Mouse (Mus musculus) liver, adult 2 months (tissue): Measurements from ENCODE around the gene Tmem50b. TPM values are rescaled to one million over a fixed set of nuclear protein-coding genes. Genes with fewer than 3 reads are reported as not detected.

ENCODE experiments used
- DNase-seq: peaks from one replicate; pipeline ENCODE4 v3.0.0-alpha.2; 2011; ENCODE audit warnings: low read depth, low spot score; ENCODE audit errors: extremely low read depth
- H3K27ac ChIP-seq: fragments of 200-500 bp; replicated peaks from 2 replicates; pipeline ENCODE4 v1.5.1; 2012; ENCODE audit warnings: low read depth, mild to moderate bottlenecking, control low read depth, inconsistent platforms, low read length; ENCODE audit not compliant: insufficient read depth
- H3K27me3 ChIP-seq: fragments of 200-500 bp; 2 replicates; pipeline ENCODE4 v1.6.1; 2012; ENCODE audit warnings: mild to moderate bottlenecking, moderate library complexity, low read length, inconsistent platforms; ENCODE audit not compliant: control insufficient read depth, insufficient read depth
- H3K36me3 ChIP-seq: fragments of 200-500 bp; 2 replicates; pipeline ENCODE4 v1.6.1; 2012; ENCODE audit warnings: low read length, inconsistent platforms; ENCODE audit not compliant: control insufficient read depth, insufficient read depth
- H3K4me1 ChIP-seq: fragments of 200-500 bp; 2 replicates; pipeline ENCODE4 v1.6.1; 2011; ENCODE audit warnings: low read length; ENCODE audit not compliant: control insufficient read depth, insufficient read depth
- H3K4me3 ChIP-seq: fragments of 200-500 bp; 2 replicates; pipeline ENCODE4 v1.5.1; 2011; ENCODE audit warnings: low read depth, mild to moderate bottlenecking, control low read depth, low read length, moderate library complexity; ENCODE audit not compliant: insufficient read depth
- H3K79me2 ChIP-seq: fragments of 200-500 bp; 2 replicates; pipeline ENCODE4 v1.6.1; 2012; ENCODE audit warnings: inconsistent platforms, mild to moderate bottlenecking, low read length, moderate library complexity; ENCODE audit not compliant: control insufficient read depth, insufficient read depth
- H3K9ac ChIP-seq: fragments of 200-500 bp; 2 replicates; pipeline ENCODE4 v1.6.1; 2012; ENCODE audit warnings: low read depth, mild to moderate bottlenecking, control low read depth, inconsistent platforms, low read length
- CTCF ChIP-seq: fragments of 200-500 bp; IDR thresholded peaks from 2 replicates; pipeline ENCODE4 v1.5.1; 2011; ENCODE audit warnings: low read depth, low read length, control low read depth
- POLR2A ChIP-seq: fragments of 200-500 bp; IDR thresholded peaks from 2 replicates; pipeline ENCODE4 v1.6.1; 2011; ENCODE audit warnings: low read length, control low read depth; ENCODE audit not compliant: insufficient read depth; ENCODE audit errors: extremely low read depth
- WGBS: fragments of 180-500 bp; shearing (Covaris S2); methylation state at CpG from one replicate; pipeline ENCODE4 v1.1.7; 2018; 5-methylcytosine and 5-hydroxymethylcytosine counted together
- polyA plus RNA-seq: library from polyadenylated mRNA; depleted of rRNA; stranded (reverse); fragments of >200 nt; gene quantifications from 2 replicates; pipeline ENCODE4 v1.2.3, GENCODE M21; 2012; rRNA removed
- total RNA-seq: library from RNA; depleted of rRNA; stranded (reverse); fragments of >200 nt; gene quantifications from 2 replicates; pipeline ENCODE4 v1.2.3, GENCODE M21; 2014; rRNA removed

Tmem50b gene
- total and polyA plus RNA-seq, 2 experiments, result 3.0 to 6.2 TPM

DNA sequence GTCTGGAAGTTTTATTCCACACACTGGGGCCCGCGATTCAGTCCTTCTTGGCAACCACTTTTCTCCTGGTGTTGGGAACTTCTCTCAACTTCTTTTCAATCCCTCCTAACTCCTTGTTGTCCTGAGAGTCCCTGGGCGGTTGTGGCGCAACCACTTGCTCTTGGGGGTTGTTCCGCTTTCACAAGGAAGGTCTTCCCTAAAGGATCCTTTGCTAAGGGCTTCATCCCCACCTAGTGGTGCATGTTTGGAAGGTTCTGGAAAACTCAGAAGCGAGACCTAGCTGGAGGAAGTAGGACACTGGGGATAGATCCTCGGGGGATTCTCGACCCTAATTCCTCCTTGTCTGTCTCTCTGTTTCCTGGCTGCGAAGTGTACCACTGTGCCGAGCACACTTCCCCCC, 70.5 kb downstream of the Tmem50b start:
- no peaks in the 10 kb centered on the region for H3K36me3 ChIP-seq
- H3K9ac ChIP-seq, result no peak overlapping the region
- H3K27ac ChIP-seq, result no peak overlapping the region; the same call in 1 of the 2 replicates
- DNase-seq, result peak; percentile 41
- TF ChIP-seq CTCF, result no peak
- TF ChIP-seq POLR2A, result no peak
- peaks cover 2% of the 10 kb centered on the region; the same call in 1 of the 2 replicates for H3K4me1 ChIP-seq
- 75% methylated on average over 10 of the region's 10 CpGs for WGBS
- H3K27me3 ChIP-seq, result no peaks in the 10 kb centered on the region
- H3K4me3 ChIP-seq, result no peak overlapping the region
- no peaks in the 10 kb centered on the region for H3K79me2 ChIP-seq

DNA sequence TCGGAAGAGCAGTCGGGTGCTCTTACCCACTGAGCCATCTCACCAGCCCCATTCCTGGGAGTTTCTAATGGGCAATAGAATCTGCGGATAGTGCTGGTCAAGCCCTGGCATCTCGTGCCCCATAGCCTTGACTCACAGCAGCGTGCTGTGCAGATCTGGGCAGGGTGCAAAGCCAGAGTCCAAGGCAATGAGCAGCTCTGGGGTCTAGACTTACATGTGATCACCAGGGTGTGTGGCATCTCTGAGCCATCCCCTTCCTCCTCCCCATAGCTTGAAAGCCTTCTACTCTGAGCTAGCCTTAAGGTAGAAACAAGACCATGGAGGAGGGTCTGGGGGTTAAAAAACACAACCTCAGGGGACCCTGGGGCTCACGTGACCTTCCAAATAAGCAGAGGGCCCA, 71.3 kb downstream of the Tmem50b start:
- no peaks in the 10 kb centered on the region for H3K27me3 ChIP-seq
- no peak overlapping the region for H3K4me3 ChIP-seq
- no peak overlapping the region for H3K9ac ChIP-seq
- no peak for TF ChIP-seq POLR2A
- no peak for DNase-seq
- H3K36me3 ChIP-seq, result no peaks in the 10 kb centered on the region
- 96% methylated on average over 6 of the region's 6 CpGs for WGBS
- no peaks in the 10 kb centered on the region for H3K79me2 ChIP-seq
- no peak overlapping the region for H3K27ac ChIP-seq
- peaks cover 2% of the 10 kb centered on the region; the same call in 1 of the 2 replicates for H3K4me1 ChIP-seq

Other genes starting within 250 kb of the Tmem50b start
- 69.1 and 84.2 TPM in 2 replicates for gene Ifnar2, start 225.0 kb downstream of the Tmem50b start, total RNA-seq
- gene Ifnar2, start 225.0 kb downstream of the Tmem50b start, polyA plus RNA-seq, result 115 and 144 TPM in 2 replicates
- 0.83 TPM in 1 of 2 replicates, not detected in the other for gene Gm21970, start 206.1 kb downstream of the Tmem50b start, total RNA-seq
- not detected in 2 replicates for gene Gm21970, start 206.1 kb downstream of the Tmem50b start, polyA plus RNA-seq
- gene Il10rb, start 191.6 kb downstream of the Tmem50b start, total RNA-seq, result 7.3 and 9.5 TPM in 2 replicates
- 5.0 and 5.1 TPM in 2 replicates for gene Il10rb, start 191.6 kb downstream of the Tmem50b start, polyA plus RNA-seq
- gene Ifnar1, start 112.6 kb downstream of the Tmem50b start, total RNA-seq, result 26.4 and 28.3 TPM in 2 replicates
- gene Ifnar1, start 112.6 kb downstream of the Tmem50b start, polyA plus RNA-seq, result 11.9 and 14.0 TPM in 2 replicates
- 8.2 and 10.4 TPM in 2 replicates for gene Ifngr2, start 50.7 kb downstream of the Tmem50b start, total RNA-seq
- 7.3 TPM in 2 replicates for gene Ifngr2, start 50.7 kb downstream of the Tmem50b start, polyA plus RNA-seq
- gene Dnajc28, start 21.2 kb upstream of the Tmem50b start, total RNA-seq, result 8.9 and 11.3 TPM in 2 replicates
- 1.9 and 2.2 TPM in 2 replicates for gene Dnajc28, start 21.2 kb upstream of the Tmem50b start, polyA plus RNA-seq
- 25.0 and 34.4 TPM in 2 replicates for gene Gart, start 49.2 kb upstream of the Tmem50b start, total RNA-seq
- 21.3 and 23.9 TPM in 2 replicates for gene Gart, start 49.2 kb upstream of the Tmem50b start, polyA plus RNA-seq
- gene Son, start 49.7 kb upstream of the Tmem50b start, total RNA-seq, result 106 and 111 TPM in 2 replicates
- gene Son, start 49.7 kb upstream of the Tmem50b start, polyA plus RNA-seq, result 38.0 and 59.5 TPM in 2 replicates
- 2.3 and 3.0 TPM in 2 replicates for gene Donson, start 91.0 kb upstream of the Tmem50b start, total RNA-seq
- 1.6 and 2.9 TPM in 2 replicates for gene Donson, start 91.0 kb upstream of the Tmem50b start, polyA plus RNA-seq
- 23.1 and 24.6 TPM in 2 replicates for gene Cryzl1, start 131.2 kb upstream of the Tmem50b start, total RNA-seq
- gene Cryzl1, start 131.2 kb upstream of the Tmem50b start, polyA plus RNA-seq, result 9.6 and 10.1 TPM in 2 replicates
- 13.6 and 16.5 TPM in 2 replicates for gene Itsn1, start 131.5 kb upstream of the Tmem50b start, total RNA-seq
- gene Itsn1, start 131.5 kb upstream of the Tmem50b start, polyA plus RNA-seq, result 14.4 and 16.3 TPM in 2 replicates